Mouse (Mus musculus) frontal cortex, postnatal 25 days (tissue): ENCODE measurements at regions not wholly inside any gene's neighbourhood (a gene's known extent, or its start where the extent isn't known, plus 50 kb on each side); places are given as distances from the start of the nearest gene placed in this dataset.

Source experiments
- DNase-seq, 2 experiments: peaks; one replicate each; pipeline ENCODE4 v3.0.0; 2022; ENCODE audit warnings: low spot score in 2 of 2

DNA sequence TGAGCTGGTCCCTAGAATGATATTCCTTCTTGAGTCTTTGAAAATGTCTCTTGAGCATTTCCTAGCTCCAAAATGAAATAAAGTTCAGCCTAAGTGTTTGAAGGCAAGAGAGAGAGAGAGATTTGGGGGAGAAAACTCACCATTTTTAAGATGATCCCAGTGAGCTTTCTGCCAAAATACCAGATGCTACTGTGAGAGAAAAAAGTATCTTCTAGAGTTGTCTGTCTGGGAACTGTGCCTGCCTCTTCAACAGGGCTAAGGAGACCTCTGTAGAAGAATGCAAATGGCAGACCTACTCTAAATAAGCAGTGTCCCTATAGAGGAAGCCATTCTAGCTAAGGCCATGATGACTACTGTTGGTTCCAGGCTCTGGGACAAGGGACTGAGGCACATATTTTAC lies 285.6 kb upstream of the Prickle1 start:
- DNase-seq, result no peak

DNA sequence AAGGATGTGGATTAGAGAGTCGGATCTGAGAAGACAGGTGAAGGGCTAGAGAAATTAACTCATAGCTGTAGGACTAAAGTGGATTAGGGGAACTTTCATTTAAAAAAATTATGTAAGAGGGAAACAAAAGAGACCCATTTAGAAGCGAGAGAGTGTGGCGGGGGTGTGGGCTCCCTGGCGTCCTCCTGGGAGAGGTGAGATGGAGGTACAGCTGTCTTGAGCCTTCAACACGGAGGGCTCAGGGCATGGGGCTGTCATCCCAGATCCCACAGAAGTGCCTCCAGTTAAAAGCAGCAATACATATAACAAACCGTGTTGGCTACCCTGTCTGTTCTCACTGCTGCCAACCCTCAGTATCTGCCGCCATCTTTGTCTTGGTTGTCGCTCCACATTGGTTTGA lies 284.6 kb upstream of the Prickle1 start:
- no peak for DNase-seq

- DNase-seq, result no peak
Observed at GRCm38 (mm10) chr15:93879006-93879405, 283.3 kb upstream of the Prickle1 start.

- no peak for DNase-seq
Observed at GRCm38 (mm10) chr15:93876335-93876734, 280.6 kb upstream of the Prickle1 start.

- no peak for DNase-seq
Observed at GRCm38 (mm10) chr15:93875685-93876084, 280.0 kb upstream of the Prickle1 start.

DNA sequence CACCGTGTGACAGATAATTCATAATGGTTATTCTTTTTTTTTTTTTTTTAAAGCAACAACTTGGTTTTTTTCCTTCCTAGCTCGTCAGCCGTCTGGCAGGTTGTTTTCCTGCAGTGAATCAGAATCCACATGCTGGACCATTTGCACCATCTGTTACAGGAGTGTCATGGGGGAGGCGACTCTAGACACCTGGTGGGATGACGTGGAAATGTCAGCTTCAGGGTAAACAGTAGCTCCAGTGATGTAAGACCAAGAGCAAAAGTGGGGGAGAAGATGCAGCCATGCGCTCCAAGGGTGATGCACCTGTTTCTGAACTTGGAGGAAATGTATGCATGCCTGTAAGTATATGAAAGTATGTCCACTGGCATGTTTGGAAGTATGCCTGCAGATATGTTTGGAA lies 278.5 kb upstream of the Prickle1 start:
- peak in 1 of 2 experiments; percentile 39 for DNase-seq

DNA sequence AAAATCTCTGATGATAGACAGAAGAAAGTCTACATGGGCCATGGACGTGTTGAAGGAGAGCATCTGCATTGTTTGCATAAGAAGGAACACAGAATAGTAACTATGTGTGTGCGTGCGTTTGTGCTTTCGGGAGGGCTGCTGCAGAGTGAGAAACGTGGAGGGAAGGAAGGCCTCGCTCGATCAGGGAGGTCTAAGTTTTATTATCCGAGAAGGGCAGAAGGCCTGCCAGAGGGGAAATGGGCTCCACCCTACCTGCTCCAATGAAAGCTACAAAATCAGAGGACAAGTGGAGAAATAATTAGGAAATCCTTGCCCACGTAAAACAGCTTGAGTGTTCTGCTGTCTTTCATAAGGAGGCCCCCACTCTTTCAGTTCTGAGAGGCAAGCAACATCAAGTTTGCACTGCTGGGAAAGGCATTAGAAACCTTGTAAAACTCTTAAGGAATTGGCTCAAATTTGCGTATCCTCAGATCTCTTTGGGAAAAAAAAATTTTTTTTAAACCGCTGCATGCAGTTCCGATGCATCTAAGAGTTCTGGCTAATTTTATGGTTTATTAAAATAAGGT lies 261.7 kb upstream of the Prickle1 start:
- DNase-seq, result no peak

GRCm38 (mm10) chr15:93853221-93853620 lies 257.5 kb upstream of the Prickle1 start:
- DNase-seq, result no peak

DNA sequence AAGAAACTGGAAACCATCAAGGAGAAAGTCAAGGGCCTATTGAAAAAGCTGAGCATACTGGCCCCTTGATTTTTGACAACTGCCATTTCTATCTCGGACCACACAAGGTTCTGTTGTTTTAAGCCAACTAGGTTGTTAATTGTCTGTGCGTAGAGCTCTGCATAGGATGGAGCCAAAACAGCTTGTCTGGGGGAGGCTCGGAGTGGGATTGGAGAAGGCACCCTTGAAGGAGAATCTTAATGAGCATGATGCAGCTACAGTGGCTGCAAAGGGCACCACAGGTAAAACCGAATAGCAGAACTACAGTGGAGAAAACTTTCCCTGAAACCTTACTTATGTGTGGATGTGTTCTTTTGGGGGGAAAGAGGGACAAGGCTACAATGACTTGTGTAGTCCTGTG lies 256.4 kb upstream of the Prickle1 start:
- no peak for DNase-seq

DNA sequence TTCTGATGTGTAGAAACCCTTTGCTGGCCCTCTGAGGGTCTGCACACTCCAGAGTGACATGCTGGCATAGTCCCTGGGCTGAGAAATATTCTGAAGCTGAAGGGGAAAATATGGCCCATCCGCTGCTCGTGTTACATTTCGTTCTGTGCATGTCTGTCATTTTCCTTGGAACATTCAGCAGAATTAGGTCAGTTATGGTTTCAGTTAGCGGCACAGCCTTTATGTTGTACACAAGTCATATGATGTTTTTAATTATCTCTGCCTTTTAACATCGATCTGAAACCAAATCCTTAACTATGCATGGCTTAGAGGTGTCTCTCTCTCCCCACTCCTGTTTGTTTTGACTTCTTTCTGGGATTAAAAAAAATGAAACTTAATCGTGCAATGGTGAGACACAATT lies 254.7 kb upstream of the Prickle1 start:
- no peak for DNase-seq

- DNase-seq, result no peak
Observed at GRCm38 (mm10) chr15:93848830-93849229, 253.1 kb upstream of the Prickle1 start.

DNA sequence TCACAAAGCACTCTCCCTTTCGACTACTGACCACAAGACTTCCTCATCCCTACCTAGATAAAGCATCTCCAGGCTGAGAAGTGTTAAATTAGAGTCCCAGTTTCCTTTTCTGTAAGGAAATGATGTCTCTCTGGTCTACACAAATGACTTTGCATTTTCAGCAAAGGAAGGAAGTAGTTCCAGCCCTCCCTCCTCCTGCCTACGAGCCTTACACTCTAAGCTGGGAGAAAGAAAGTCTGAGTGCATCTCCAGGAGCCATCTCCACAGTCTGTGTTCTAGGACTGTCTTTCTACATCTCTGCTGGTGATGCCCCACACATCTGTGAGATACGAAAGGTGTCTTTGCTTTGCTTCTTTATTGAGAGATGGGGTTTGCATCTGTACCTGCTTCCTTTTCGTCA lies 251.1 kb upstream of the Prickle1 start:
- no peak for DNase-seq

GRCm38 (mm10) chr15:93845801-93846200 lies 250.1 kb upstream of the Prickle1 start:
- peak in 1 of 2 experiments; percentile 42 for DNase-seq

- no peak for DNase-seq
Observed at GRCm38 (mm10) chr15:93832956-93833355, 237.3 kb upstream of the Prickle1 start.

- DNase-seq, result peak; percentile 32 to 38
Observed at GRCm38 (mm10) chr15:93832431-93832936, 236.8 kb upstream of the Prickle1 start.

DNA sequence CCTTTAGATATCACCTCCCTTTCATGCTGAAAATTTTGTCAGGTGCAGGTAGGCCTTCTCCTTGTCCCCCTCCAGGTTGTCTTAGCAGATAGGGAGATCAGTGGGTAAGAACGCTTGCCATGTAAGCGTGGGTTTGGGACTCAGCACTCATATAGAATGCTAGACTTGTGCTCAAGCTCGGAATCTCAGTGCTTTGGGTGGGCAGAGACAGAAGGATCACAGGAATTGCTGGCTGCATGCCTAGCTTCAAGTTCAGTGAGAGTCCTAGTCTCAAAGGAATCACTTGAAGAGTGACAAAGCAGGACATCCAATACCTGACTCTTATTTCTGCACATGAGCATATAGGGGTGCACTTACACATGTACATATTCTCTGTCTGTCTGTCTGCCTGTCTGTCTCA lies 235.5 kb upstream of the Prickle1 start:
- peak in 1 of 2 experiments; percentile 36 for DNase-seq

GRCm38 (mm10) chr15:93824729-93825694 lies 229.3 kb upstream of the Prickle1 start:
- DNase-seq, result peak; percentile 46 to 49

GRCm38 (mm10) chr15:93821236-93821635 lies 225.5 kb upstream of the Prickle1 start:
- no peak for DNase-seq

DNA sequence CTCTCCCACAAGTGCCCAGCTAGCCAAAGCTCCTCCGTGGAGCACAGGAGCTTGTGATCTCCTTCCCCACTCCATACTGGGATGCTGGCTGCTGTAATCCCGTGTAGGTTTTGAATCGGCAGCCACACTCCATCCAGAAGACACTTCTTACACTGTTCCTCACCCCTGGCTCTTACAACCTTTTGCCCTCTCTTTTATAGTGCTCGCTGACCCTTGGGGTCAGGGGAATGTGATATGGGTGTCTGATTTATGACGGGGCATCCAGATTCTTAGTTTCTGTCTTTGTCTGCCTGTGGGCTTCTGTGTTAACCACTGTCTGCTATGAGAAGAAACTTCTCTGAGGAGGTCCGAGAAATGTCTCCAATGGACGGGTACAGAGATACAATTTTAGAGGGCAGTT lies 216.3 kb upstream of the Prickle1 start:
- no peak for DNase-seq

- no peak for DNase-seq
Observed at GRCm38 (mm10) chr15:93807993-93808392, 212.3 kb upstream of the Prickle1 start.

DNA sequence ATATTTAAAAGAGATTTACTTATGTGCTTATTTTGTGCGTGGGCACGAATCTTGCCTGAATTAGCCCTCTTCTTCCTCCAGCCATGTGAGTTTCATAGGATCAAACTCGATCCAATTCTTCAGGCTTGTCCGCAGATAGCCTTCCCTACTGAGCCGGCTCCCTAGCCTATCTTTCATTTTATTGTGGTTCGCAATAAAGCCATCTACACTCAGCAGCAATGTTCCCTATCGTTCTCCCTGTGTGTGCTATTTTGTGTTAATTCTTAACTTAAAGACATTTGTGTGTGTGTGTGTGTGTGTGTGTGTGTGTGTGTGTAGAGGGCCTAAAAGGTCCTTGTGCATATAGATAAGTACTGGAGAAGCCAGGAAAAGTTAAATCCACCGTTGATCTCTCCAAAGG lies 211.8 kb upstream of the Prickle1 start:
- DNase-seq, result no peak

GRCm38 (mm10) chr15:93804703-93805102 lies 209.0 kb upstream of the Prickle1 start:
- DNase-seq, result no peak

GRCm38 (mm10) chr15:93790531-93790930 lies 194.8 kb upstream of the Prickle1 start:
- no peak for DNase-seq
